Mouse (Mus musculus) B cell, adult (primary cell): ENCODE measurements around the gene Grm1. TPM values are rescaled to one million over a fixed set of nuclear protein-coding genes. Genes with fewer than 3 reads are reported as not detected.

Experiments used
- total RNA-seq: library from RNA; stranded (reverse); gene quantifications from 4 replicates; pipeline ENCODE4 v1.2.4, GENCODE M21; 2023; ENCODE audit not compliant: inconsistent age

The Grm1 gene
- total RNA-seq = not detected in 4 replicates

DNA sequence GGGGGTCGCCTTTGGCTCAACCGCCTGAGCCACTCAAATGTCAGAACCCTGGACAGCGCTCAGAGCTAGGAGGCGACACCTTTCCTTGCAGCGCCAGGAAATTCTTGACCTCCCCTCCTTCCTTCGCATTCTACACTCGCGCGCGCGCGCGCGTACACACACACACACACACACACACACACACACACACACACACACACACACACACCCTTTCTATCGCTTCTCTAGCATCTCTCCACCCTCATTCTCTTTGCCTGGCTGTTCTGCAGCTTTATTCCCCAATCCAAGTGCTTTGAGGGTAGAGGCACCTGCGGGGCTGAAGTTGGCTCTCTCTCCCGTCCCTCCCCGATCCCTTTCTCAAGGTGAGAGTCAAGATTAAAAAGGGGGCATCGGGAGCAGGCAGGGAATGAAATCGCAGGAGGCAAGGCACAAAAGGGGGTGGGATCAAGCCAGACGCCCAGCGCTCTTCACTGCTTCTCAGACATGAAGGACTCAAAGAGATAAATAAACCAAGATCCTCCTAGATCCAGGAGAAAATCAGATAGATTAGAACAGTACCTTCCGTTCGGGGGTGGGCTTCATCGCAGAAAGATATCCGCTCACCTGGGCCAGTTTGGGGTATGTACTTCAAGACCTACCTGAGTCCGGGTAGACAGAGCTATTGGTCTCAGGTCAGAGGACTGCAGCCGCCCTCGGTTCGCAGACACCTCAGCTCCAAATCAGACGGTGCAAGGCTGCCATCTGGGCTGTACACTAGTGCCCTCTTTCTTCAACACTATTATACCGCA lies at the start of gene Grm1:
Gene Grm1 (minus strand): TSS at position 746 of the 788 bp plus-strand sequence.

DNA sequence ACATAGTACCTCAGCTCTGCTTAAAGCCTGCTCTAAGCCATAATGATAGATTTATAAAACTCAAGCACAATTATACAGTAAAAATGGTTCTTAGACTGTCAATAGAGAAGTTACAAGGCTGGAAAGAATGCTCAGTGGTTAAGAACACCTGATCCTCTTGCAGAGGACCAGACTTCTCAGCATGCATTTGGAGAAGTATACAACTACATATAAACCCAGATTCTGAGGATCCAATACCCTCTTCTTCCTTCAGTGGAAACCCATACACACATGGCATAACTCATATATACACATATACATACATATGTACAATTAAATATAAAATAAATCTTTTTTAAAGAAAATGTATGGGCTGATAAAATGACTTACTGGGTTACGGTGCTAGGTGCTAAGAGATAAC lies 401.1 kb downstream of the Grm1 start, which contains the start of gene Gm10944:
Gene Gm10944 (plus strand): TSS at position 301 of the 400 bp plus-strand sequence.

Other genes starting within 250 kb of the Grm1 start
- 27.7 to 33.5 TPM (median 32.0 TPM) in 4 replicates for gene Shprh, start 67.1 kb upstream of the Grm1 start, total RNA-seq
- gene Fbxo30, start 199.0 kb upstream of the Grm1 start, total RNA-seq = 12.6 to 14.8 TPM (median 13.5 TPM) in 4 replicates